Mouse (Mus musculus): ENCODE measurements around the gene Pcgf2. TPM values are rescaled to one million over a fixed set of nuclear protein-coding genes. Genes with fewer than 3 reads are reported as not detected.

Gene Pcgf2
- 175 and 188 TPM in 2 replicates for polyA plus RNA-seq (2012; rRNA removed)

- DNase-seq (ENCODE audit: low read depth): peak; percentile 88
- TF ChIP-seq CTCF (IDR thresholded peaks at IDR 0.05; ENCODE audit: borderline replicate concordance, extremely low read depth, insufficient read depth, insufficient read length) (no peak), POLR2A (IDR thresholded peaks at IDR 0.05; ENCODE audit: borderline replicate concordance, extremely low read depth, insufficient read depth, insufficient read length, poor library complexity, severe bottlenecking) (peak; percentile 56)
Measured at GRCm38 (mm10) chr11:97700003-97700745, at the start of gene Pcgf2. Pcgf2 (minus strand) TSS chr11:97700497.

GRCm38 (mm10) chr11:97748496-97748895, 48.2 kb upstream of the Pcgf2 start:
- no peak for DNase-seq (ENCODE audit: low read depth)
- TF ChIP-seq POLR2A (IDR thresholded peaks at IDR 0.05; ENCODE audit: borderline replicate concordance, extremely low read depth, insufficient read depth, insufficient read length, poor library complexity, severe bottlenecking) (no peak), CTCF (IDR thresholded peaks at IDR 0.05; ENCODE audit: borderline replicate concordance, extremely low read depth, insufficient read depth, insufficient read length) (no peak)

- TF ChIP-seq CTCF (IDR thresholded peaks at IDR 0.05; ENCODE audit: borderline replicate concordance, extremely low read depth, insufficient read depth, insufficient read length): no peak
- no peak for TF ChIP-seq POLR2A (IDR thresholded peaks at IDR 0.05; ENCODE audit: borderline replicate concordance, extremely low read depth, insufficient read depth, insufficient read length, poor library complexity, severe bottlenecking)
- DNase-seq (ENCODE audit: low read depth): no peak
Measured at GRCm38 (mm10) chr11:97747773-97748172, 47.5 kb upstream of the Pcgf2 start.

GRCm38 (mm10) chr11:97745331-97745721, 45.0 kb upstream of the Pcgf2 start:
- TF ChIP-seq CTCF (IDR thresholded peaks at IDR 0.05; ENCODE audit: borderline replicate concordance, extremely low read depth, insufficient read depth, insufficient read length): no peak
- TF ChIP-seq POLR2A (IDR thresholded peaks at IDR 0.05; ENCODE audit: borderline replicate concordance, extremely low read depth, insufficient read depth, insufficient read length, poor library complexity, severe bottlenecking): no peak
- DNase-seq (ENCODE audit: low read depth): no peak

GRCm38 (mm10) chr11:97744718-97745330, 44.5 kb upstream of the Pcgf2 start:
- DNase-seq (ENCODE audit: low read depth): peak; percentile 100
- TF ChIP-seq CTCF (IDR thresholded peaks at IDR 0.05; ENCODE audit: borderline replicate concordance, extremely low read depth, insufficient read depth, insufficient read length): no peak
- TF ChIP-seq POLR2A (IDR thresholded peaks at IDR 0.05; ENCODE audit: borderline replicate concordance, extremely low read depth, insufficient read depth, insufficient read length, poor library complexity, severe bottlenecking): no peak

- TF ChIP-seq CTCF (IDR thresholded peaks at IDR 0.05; ENCODE audit: borderline replicate concordance, extremely low read depth, insufficient read depth, insufficient read length): no peak
- peak; percentile 29; the same call in 1 of the 2 replicates for TF ChIP-seq POLR2A (IDR thresholded peaks at IDR 0.05; ENCODE audit: borderline replicate concordance, extremely low read depth, insufficient read depth, insufficient read length, poor library complexity, severe bottlenecking)
- DNase-seq (ENCODE audit: low read depth): no peak
Measured at GRCm38 (mm10) chr11:97744063-97744717, 43.9 kb upstream of the Pcgf2 start, which contains the start of gene Pip4k2b. Pip4k2b (minus strand) TSS chr11:97744704.

- TF ChIP-seq CTCF (IDR thresholded peaks at IDR 0.05; ENCODE audit: borderline replicate concordance, extremely low read depth, insufficient read depth, insufficient read length) (no peak), POLR2A (IDR thresholded peaks at IDR 0.05; ENCODE audit: borderline replicate concordance, extremely low read depth, insufficient read depth, insufficient read length, poor library complexity, severe bottlenecking) (no peak)
- no peak for DNase-seq (ENCODE audit: low read depth)
Measured at GRCm38 (mm10) chr11:97743423-97743822, 43.1 kb upstream of the Pcgf2 start.

- TF ChIP-seq POLR2A (IDR thresholded peaks at IDR 0.05; ENCODE audit: borderline replicate concordance, extremely low read depth, insufficient read depth, insufficient read length, poor library complexity, severe bottlenecking): no peak
- no peak for TF ChIP-seq CTCF (IDR thresholded peaks at IDR 0.05; ENCODE audit: borderline replicate concordance, extremely low read depth, insufficient read depth, insufficient read length)
- DNase-seq (ENCODE audit: low read depth): peak; percentile 8
Measured at GRCm38 (mm10) chr11:97742591-97742990, 42.3 kb upstream of the Pcgf2 start.

GRCm38 (mm10) chr11:97742157-97742556, 41.9 kb upstream of the Pcgf2 start:
- TF ChIP-seq CTCF (IDR thresholded peaks at IDR 0.05; ENCODE audit: borderline replicate concordance, extremely low read depth, insufficient read depth, insufficient read length) (no peak), POLR2A (IDR thresholded peaks at IDR 0.05; ENCODE audit: borderline replicate concordance, extremely low read depth, insufficient read depth, insufficient read length, poor library complexity, severe bottlenecking) (no peak)
- no peak for DNase-seq (ENCODE audit: low read depth)

GRCm38 (mm10) chr11:97740190-97740589, 39.9 kb upstream of the Pcgf2 start:
- TF ChIP-seq CTCF (IDR thresholded peaks at IDR 0.05; ENCODE audit: borderline replicate concordance, extremely low read depth, insufficient read depth, insufficient read length) (no peak), POLR2A (IDR thresholded peaks at IDR 0.05; ENCODE audit: borderline replicate concordance, extremely low read depth, insufficient read depth, insufficient read length, poor library complexity, severe bottlenecking) (no peak)
- DNase-seq (ENCODE audit: low read depth): peak; percentile 38

- no peak for DNase-seq (ENCODE audit: low read depth)
- TF ChIP-seq CTCF (IDR thresholded peaks at IDR 0.05; ENCODE audit: borderline replicate concordance, extremely low read depth, insufficient read depth, insufficient read length): peak; percentile 30; the same call in 1 of the 2 replicates
- TF ChIP-seq POLR2A (IDR thresholded peaks at IDR 0.05; ENCODE audit: borderline replicate concordance, extremely low read depth, insufficient read depth, insufficient read length, poor library complexity, severe bottlenecking): no peak
Measured at GRCm38 (mm10) chr11:97739155-97739554, 38.9 kb upstream of the Pcgf2 start.
